Mouse (Mus musculus) neutrophil, adult 59 days (primary cell): ENCODE data around the gene Zfp664. TPM values are rescaled to one million over a fixed set of nuclear protein-coding genes. Genes with fewer than 3 reads are reported as not detected.

Experiments
- total RNA-seq, 2 experiments: library from RNA; stranded (reverse); gene quantifications; 1 replicate in 1 of 2; 2 replicates in 1 of 2; pipeline ENCODE4 v1.2.4; 2023

The Zfp664 gene
- 1 to 10 TPM; 5.8 to 6.0 TPM for total RNA-seq

GRCm38 (mm10) chr5:124862013-124862866 is at the start of gene Zfp664, which contains the start of gene Ccdc92:
Zfp664 (plus strand) TSS chr5:124862691.
Ccdc92 (minus strand) TSS chr5:124862424.

Other genes starting within 250 kb of the Zfp664 start
- 10 to 100 TPM; 29.3 to 30.4 TPM for gene Atp6v0a2, start 234.1 kb upstream of the Zfp664 start, total RNA-seq
- gene Dnah10, start 137.6 kb upstream of the Zfp664 start, total RNA-seq, result not detected
- gene Ccdc92, start 267 bp upstream of the Zfp664 start, total RNA-seq, result under 1 TPM in 1 of 2 experiments, not detected in 1; 0.42 TPM
- not detected for gene Rflna, start 140.5 kb downstream of the Zfp664 start, total RNA-seq